Mouse (Mus musculus): ENCODE data around the gene Atxn7.

Gene Atxn7

GRCm38 (mm10) chr14:14104213-14104929 lies 143.1 kb downstream of the Atxn7 start:
- no peak for DNase-seq (ENCODE audit: extremely low read depth, insufficient read length, low spot score)

- no peak for DNase-seq (ENCODE audit: extremely low read depth, insufficient read length, low spot score)
Observed at GRCm38 (mm10) chr14:14104930-14105318, 143.7 kb downstream of the Atxn7 start.

- DNase-seq (ENCODE audit: extremely low read depth, insufficient read length, low spot score) = no peak
Observed at GRCm38 (mm10) chr14:14110710-14111109, 149.5 kb downstream of the Atxn7 start.

GRCm38 (mm10) chr14:14120230-14121096 lies 159.2 kb downstream of the Atxn7 start, which contains the start of gene Psmd6:
TSS of gene Psmd6 (minus strand) at chr14:14120984.
- peak; percentile 93 for DNase-seq (ENCODE audit: extremely low read depth, insufficient read length, low spot score)

Measured in 3134 (cell line).